Mouse (Mus musculus) forebrain, embryonic 13.5 days (tissue): ENCODE measurements around the gene Mta1. TPM values are rescaled to one million over a fixed set of nuclear protein-coding genes. Genes with fewer than 3 reads are reported as not detected.

Source experiments
- ATAC-seq: fragments of 200-750 bp; cut with Nextera tagmentation; 2 replicates; pipeline ENCODE4 v1.8.0; 2017
- H3K27ac ChIP-seq: fragments of 300-500 bp; sonication (generic); 2 replicates; pipeline ENCODE4 v1.5.1; 2015; ENCODE audit warnings: inconsistent platforms, mild to moderate bottlenecking, moderate library complexity
- H3K27me3 ChIP-seq: fragments of 300-500 bp; sonication (generic); 2 replicates; pipeline ENCODE4 v1.6.1; 2015; ENCODE audit warnings: mild to moderate bottlenecking, inconsistent platforms
- H3K36me3 ChIP-seq: fragments of 300-500 bp; sonication (generic); 2 replicates; pipeline ENCODE4 v1.6.1; 2015; ENCODE audit warnings: mild to moderate bottlenecking, inconsistent platforms; ENCODE audit not compliant: poor library complexity, severe bottlenecking
- H3K4me1 ChIP-seq: fragments of 300-500 bp; sonication (generic); 2 replicates; pipeline ENCODE4 v1.6.1; 2015; ENCODE audit warnings: inconsistent platforms
- H3K4me2 ChIP-seq: fragments of 300-500 bp; sonication (generic); 2 replicates; pipeline ENCODE4 v1.6.1; 2015; ENCODE audit warnings: inconsistent platforms, mild to moderate bottlenecking, moderate library complexity
- H3K4me3 ChIP-seq: fragments of 300-500 bp; sonication (generic); 2 replicates; pipeline ENCODE4 v1.5.1; 2015; ENCODE audit warnings: mild to moderate bottlenecking, inconsistent platforms
- H3K9ac ChIP-seq: fragments of 300-500 bp; sonication (generic); 2 replicates; pipeline ENCODE4 v1.6.1; 2015; ENCODE audit warnings: mild to moderate bottlenecking, inconsistent platforms
- H3K9me3 ChIP-seq: fragments of 300-500 bp; sonication (generic); replicated peaks from 2 replicates; pipeline ENCODE4 v1.6.1; 2016; ENCODE audit warnings: inconsistent platforms
- WGBS: fragments of 180-500 bp; shearing (Covaris S2); methylation state at CpG from one replicate; pipeline ENCODE4 v1.1.7; 2015; 5-methylcytosine and 5-hydroxymethylcytosine counted together
- polyA plus RNA-seq: library from polyadenylated mRNA; unstranded; fragments of >200 nt; fragmentation: Nextera tagmentation; extraction: Ambion mirVana; gene quantifications from 2 replicates; pipeline ENCODE4 v1.2.1, GENCODE M21; 2015

Mta1 gene
- polyA plus RNA-seq, 1 experiment from 2014 or later = 19.5 TPM

GRCm38 (mm10) chr12:113071827-113072226 lies 26.3 kb upstream of the Mta1 start:
- H3K4me2 ChIP-seq = no peak overlapping the region
- H3K4me1 ChIP-seq = peaks cover 17% of the 10 kb centered on the region
- H3K27ac ChIP-seq = no peak overlapping the region
- 86% methylated on average over 6 of the region's 6 CpGs for WGBS
- H3K36me3 ChIP-seq = peaks cover 47% of the 10 kb centered on the region
- no peak for ATAC-seq
- H3K9ac ChIP-seq = no peak overlapping the region
- no peak overlapping the region for H3K4me3 ChIP-seq
- no peaks in the 10 kb centered on the region for H3K27me3 ChIP-seq
- H3K9me3 ChIP-seq = no peaks in the 10 kb centered on the region

GRCm38 (mm10) chr12:113073420-113074328 lies 24.4 kb upstream of the Mta1 start:
- Histone ChIP-seq H3K27me3 (no peaks in the 10 kb centered on the region), H3K4me1 (peaks cover 17% of the 10 kb centered on the region), H3K9ac (peak overlapping the region; percentile 79), H3K27ac (peak overlapping the region; percentile 93), H3K9me3 (no peaks in the 10 kb centered on the region), H3K36me3 (peaks cover 35% of the 10 kb centered on the region), H3K4me2 (peak overlapping the region; percentile 95), H3K4me3 (peak overlapping the region; percentile 50)
- WGBS = 14% methylated on average over 15 of the region's 15 CpGs
- peak; percentile 54 for ATAC-seq

GRCm38 (mm10) chr12:113074329-113075062 lies 23.6 kb upstream of the Mta1 start, which contains the start of gene Tex22:
Gene Tex22, plus strand, starts transcription at chr12:113074502.
- ATAC-seq = peak; percentile 95
- peak within 1 kb of the TSS; percentile 79 for H3K9ac ChIP-seq
- peak within 1 kb of the TSS; percentile 93 for H3K27ac ChIP-seq
- 1% methylated on average over 32 of the region's 32 CpGs for WGBS
- no peaks in the 10 kb centered on the region for H3K9me3 ChIP-seq
- H3K4me1 ChIP-seq = peaks cover 17% of the 10 kb centered on the region
- peak within 1 kb of the TSS; percentile 50 for H3K4me3 ChIP-seq
- H3K36me3 ChIP-seq = peaks cover 27% of the 10 kb centered on the region
- H3K4me2 ChIP-seq = peak within 1 kb of the TSS; percentile 95
- no peaks in the 10 kb centered on the region for H3K27me3 ChIP-seq

GRCm38 (mm10) chr12:113075063-113075454 lies 23.0 kb upstream of the Mta1 start:
- Histone ChIP-seq H3K27me3 (no peaks in the 10 kb centered on the region), H3K9me3 (no peaks in the 10 kb centered on the region), H3K4me2 (peak overlapping the region; percentile 95), H3K27ac (peak overlapping the region; percentile 93), H3K4me3 (peak overlapping the region; percentile 50), H3K4me1 (peaks cover 17% of the 10 kb centered on the region), H3K36me3 (peaks cover 22% of the 10 kb centered on the region), H3K9ac (peak overlapping the region; percentile 79)
- peak; percentile 79 for ATAC-seq
- WGBS = 4% methylated on average over 10 of the region's 10 CpGs

- peaks cover 17% of the 10 kb centered on the region for H3K36me3 ChIP-seq
- H3K4me1 ChIP-seq = peaks cover 17% of the 10 kb centered on the region
- H3K27ac ChIP-seq = peak overlapping the region; percentile 93; the same call in 1 of the 2 replicates
- H3K9me3 ChIP-seq = no peaks in the 10 kb centered on the region
- peak overlapping the region; percentile 95 for H3K4me2 ChIP-seq
- H3K9ac ChIP-seq = 0 out of 2 replicates have a peak overlapping the region, but pooled peaks have one; percentile 79
- 55% methylated on average over 6 of the region's 6 CpGs for WGBS
- H3K4me3 ChIP-seq = peak overlapping the region; percentile 50; the same call in 1 of the 2 replicates
- no peak for ATAC-seq
- H3K27me3 ChIP-seq = no peaks in the 10 kb centered on the region
Measured at GRCm38 (mm10) chr12:113075486-113075885, 22.6 kb upstream of the Mta1 start.

- Histone ChIP-seq H3K36me3 (no peaks in the 10 kb centered on the region), H3K4me3 (no peak overlapping the region), H3K27ac (no peak overlapping the region), H3K9ac (no peak overlapping the region), H3K9me3 (no peaks in the 10 kb centered on the region), H3K4me1 (no peaks in the 10 kb centered on the region), H3K4me2 (no peak overlapping the region), H3K27me3 (no peaks in the 10 kb centered on the region)
- WGBS = 80% methylated on average over 3 of the region's 3 CpGs
- ATAC-seq = no peak
Measured at GRCm38 (mm10) chr12:113087276-113087675, 10.8 kb upstream of the Mta1 start.

- Histone ChIP-seq H3K4me2 (no peak overlapping the region), H3K9me3 (no peaks in the 10 kb centered on the region), H3K27me3 (no peaks in the 10 kb centered on the region), H3K27ac (no peak overlapping the region), H3K4me3 (no peak overlapping the region), H3K4me1 (no peaks in the 10 kb centered on the region), H3K9ac (no peak overlapping the region), H3K36me3 (no peaks in the 10 kb centered on the region)
- no peak for ATAC-seq
- WGBS = 50% methylated on average over 4 of the region's 4 CpGs
Measured at GRCm38 (mm10) chr12:113088026-113088425, 10.1 kb upstream of the Mta1 start.

- ATAC-seq = no peak
- Histone ChIP-seq H3K4me3 (no peak overlapping the region), H3K4me1 (no peaks in the 10 kb centered on the region), H3K27ac (no peak overlapping the region), H3K9ac (no peak overlapping the region), H3K9me3 (no peaks in the 10 kb centered on the region), H3K4me2 (no peak overlapping the region), H3K27me3 (no peaks in the 10 kb centered on the region), H3K36me3 (no peaks in the 10 kb centered on the region)
- 87% methylated on average over 6 of the region's 6 CpGs for WGBS
Measured at GRCm38 (mm10) chr12:113089107-113089506, 9.0 kb upstream of the Mta1 start.

- no peak overlapping the region for H3K9ac ChIP-seq
- no peaks in the 10 kb centered on the region for H3K4me1 ChIP-seq
- H3K4me2 ChIP-seq = no peak overlapping the region
- no peaks in the 10 kb centered on the region for H3K9me3 ChIP-seq
- H3K27ac ChIP-seq = no peak overlapping the region
- no peaks in the 10 kb centered on the region for H3K27me3 ChIP-seq
- no peak overlapping the region for H3K4me3 ChIP-seq
- no peaks in the 10 kb centered on the region for H3K36me3 ChIP-seq
- WGBS = 87% methylated on average over 17 of the region's 17 CpGs
- ATAC-seq = no peak
Measured at GRCm38 (mm10) chr12:113090053-113090452, 8.0 kb upstream of the Mta1 start.

GRCm38 (mm10) chr12:113097040-113097439 lies 1.0 kb upstream of the Mta1 start:
- H3K4me3 ChIP-seq = peak overlapping the region; percentile 99
- no peaks in the 10 kb centered on the region for H3K9me3 ChIP-seq
- no peaks in the 10 kb centered on the region for H3K36me3 ChIP-seq
- H3K27me3 ChIP-seq = no peaks in the 10 kb centered on the region
- no peak overlapping the region for H3K27ac ChIP-seq
- peak; percentile 8; the same call in 1 of the 2 replicates for ATAC-seq
- H3K9ac ChIP-seq = peak overlapping the region; percentile 98
- H3K4me2 ChIP-seq = peak overlapping the region; percentile 93
- WGBS = 87% methylated on average over 5 of the region's 5 CpGs
- H3K4me1 ChIP-seq = peaks cover 36% of the 10 kb centered on the region

GRCm38 (mm10) chr12:113098530-113099151 lies 563 bp downstream of the Mta1 start:
- 0% methylated on average over 14 of the region's 60 CpGs for WGBS

More at GRCm38 (mm10) chr12:113098530-113099151, 563 bp downstream of the Mta1 start:
- peak; percentile 8; the same call in 1 of the 2 replicates for ATAC-seq
- Histone ChIP-seq H3K27me3 (no peaks in the 10 kb centered on the region), H3K4me3 (peak overlapping the region; percentile 99), H3K36me3 (peaks cover 5% of the 10 kb centered on the region; the same call in 1 of the 2 replicates), H3K4me1 (peaks cover 44% of the 10 kb centered on the region), H3K4me2 (peak overlapping the region; percentile 93), H3K27ac (peak overlapping the region; percentile 65), H3K9me3 (no peaks in the 10 kb centered on the region), H3K9ac (peak overlapping the region; percentile 98)
